Mouse (Mus musculus) cerebellum, adult 2 months (tissue): Measurements from ENCODE around the gene Cltc.

Experiments
- CTCF ChIP-seq: fragments of 200-500 bp; IDR thresholded peaks from 2 replicates; pipeline ENCODE4 v1.5.1; 2011; ENCODE audit warnings: low read depth, mild to moderate bottlenecking, control low read depth, low read length, moderate library complexity, borderline replicate concordance; ENCODE audit not compliant: insufficient read depth
- POLR2A ChIP-seq: fragments of 200-500 bp; IDR thresholded peaks from 2 replicates; pipeline ENCODE4 v1.6.1; 2011; ENCODE audit warnings: low read length, control low read depth, borderline replicate concordance; ENCODE audit not compliant: insufficient read depth

DNA sequence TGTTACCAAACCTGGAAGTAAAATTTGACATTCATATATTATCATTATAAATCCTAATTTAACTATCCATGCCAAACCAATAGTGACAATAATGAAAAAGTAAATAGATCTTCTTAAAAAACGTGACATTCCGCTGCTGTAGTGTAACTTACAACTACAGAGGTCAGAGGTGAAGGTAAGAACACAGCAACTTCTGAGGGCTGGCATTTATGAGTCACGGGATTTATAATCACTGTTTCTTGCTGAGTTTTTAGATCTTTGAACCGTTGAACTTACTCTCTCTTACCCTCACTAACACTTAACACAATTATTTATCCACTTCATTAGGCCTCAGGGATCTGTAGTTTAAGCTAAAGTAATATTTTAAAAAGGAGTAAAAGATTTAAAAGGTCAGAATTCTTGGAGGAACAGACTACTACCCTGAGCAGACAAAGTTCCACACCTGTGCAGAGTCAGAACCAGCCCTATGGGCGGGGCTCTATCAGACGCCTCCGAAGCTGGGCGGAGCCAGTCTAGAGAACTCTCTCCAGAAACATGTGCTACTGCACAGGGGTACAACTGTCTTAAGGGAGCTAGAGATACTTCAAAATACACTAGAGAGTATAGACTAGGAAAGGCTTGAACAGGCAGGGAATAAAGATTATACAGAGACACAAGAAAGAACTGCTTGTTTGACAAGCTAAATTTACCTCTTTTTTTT, 19.9 kb downstream of the Cltc start:
- TF ChIP-seq CTCF, result no peak
- no peak for TF ChIP-seq POLR2A
